ENCODE assay signal across 8 mouse cellular contexts in genomic region chr11:88717016-88717643, GRCm38 (mm10). TPM values are rescaled to one million over a fixed set of nuclear protein-coding genes. Genes with fewer than 3 reads are reported as not detected.
A peak's percentile ranks its signal among the peaks of the same experiment; 100 is the strongest.
DNase-seq lines count a peak whose midpoint lies in the region; ATAC-seq lines count a peak whose summit lies in the region.

No protein-coding gene starts in this region.

- peaks cover 5% of the 10 kb centered on the region for H3K36me3 ChIP-seq in forebrain, embryonic 15.5 days
- peaks cover 14% of the 10 kb centered on the region for H3K36me3 ChIP-seq in liver, embryonic 12.5 days

- peak overlapping the region; percentile 90 for H3K27ac ChIP-seq in forebrain, embryonic 15.5 days (replicated peaks)
- H3K27ac ChIP-seq in liver, embryonic 12.5 days, result peak overlapping the region; percentile 93

- no peaks in the 10 kb centered on the region for H3K9me3 ChIP-seq in forebrain, embryonic 15.5 days
- H3K9me3 ChIP-seq in liver, embryonic 12.5 days (replicated peaks), result no peaks in the 10 kb centered on the region

- H3K27me3 ChIP-seq in forebrain, embryonic 15.5 days, result no peaks in the 10 kb centered on the region
- no peaks in the 10 kb centered on the region for H3K27me3 ChIP-seq in liver, embryonic 12.5 days (replicated peaks)

- H3K4me3 ChIP-seq in forebrain, embryonic 15.5 days, result peak overlapping the region; percentile 98
- H3K4me3 ChIP-seq in liver, embryonic 12.5 days, result peak overlapping the region; percentile 82

- DNase-seq in adrenal gland, adult 2 months, result peak; percentile 33
- no peak for DNase-seq in adrenal gland, adult 18-20 months (ENCODE audit: low spot score in 2 of 2)
- DNase-seq in B cell, adult 2 months, result peak; percentile 12 to 19
- DNase-seq in thymus, postnatal 0 days (ENCODE audit: low spot score), result peak; percentile 41
- DNase-seq in left cerebral cortex, postnatal 4 days, result no peak

- H3K4me1 ChIP-seq in forebrain, embryonic 15.5 days, result peaks cover 45% of the 10 kb centered on the region
- peaks cover 55% of the 10 kb centered on the region for H3K4me1 ChIP-seq in liver, embryonic 12.5 days

- under 1% methylated on average over 19 of the region's 19 CpGs for WGBS in forebrain, embryonic 15.5 days
- under 1% methylated on average over 19 of the region's 19 CpGs for WGBS in liver, embryonic 12.5 days (ENCODE audit: insufficient replicate concordance)

- H3K9ac ChIP-seq in forebrain, embryonic 15.5 days (replicated peaks), result peak overlapping the region; percentile 96
- H3K9ac ChIP-seq in liver, embryonic 12.5 days, result peak overlapping the region; percentile 95

- ATAC-seq in forebrain, embryonic 15.5 days (replicated peaks), result no peak
- ATAC-seq in liver, embryonic 12.5 days, result no peak
- ATAC-seq in frontal cortex, adult (ENCODE audit: low TSS enrichment), result no peak

- intact Hi-C loops in left cerebral cortex, postnatal 4 days (cut with DNase I), result no loop called here

- peak overlapping the region; percentile 88 for H3K4me2 ChIP-seq in forebrain, embryonic 15.5 days (replicated peaks)
- peak overlapping the region; percentile 99 for H3K4me2 ChIP-seq in liver, embryonic 12.5 days

RNA-seq across cellular contexts. Expression of gene Msi2, which starts 1.2 kb away (rescaled TPM):
- 100 to 1,000 TPM; 205 to 214 TPM for total RNA-seq in adrenal gland, adult 2 months (2021)
- polyA plus RNA-seq in adrenal gland, adult 2 months (2012; rRNA removed), result 39.1 and 40.3 TPM in 2 replicates
- 100 to 1,000 TPM; 196 to 204 TPM for total RNA-seq in adrenal gland, adult 18-20 months (2021)
- 25.3 and 27.1 TPM in 2 replicates for polyA plus RNA-seq in forebrain, embryonic 15.5 days (2015; fragmentation: Nextera tagmentation; extraction: Ambion mirVana)
- 5.0 and 5.2 TPM in 2 replicates for polyA plus RNA-seq in liver, embryonic 12.5 days (2016; fragmentation: Nextera tagmentation; extraction: Ambion mirVana)
- 13.5 and 23.0 TPM in 2 replicates for polyA plus RNA-seq in thymus, postnatal 0 days (2015; fragmentation: Nextera tagmentation; extraction: Ambion mirVana)
- 10 to 100 TPM; 75.8 to 90.1 TPM for total RNA-seq in left cerebral cortex, postnatal 4 days (2021)

Comparison
In these comparisons a context has a peak if more than half of its experiments do, and no peak if none do; other contexts are left out.
1. DNase-seq: peak in adrenal gland, adult 2 months (single experiment), B cell, adult 2 months (2 of 2) and thymus, postnatal 0 days (single experiment); none in adrenal gland, adult 18-20 months (0 of 2) and left cerebral cortex, postnatal 4 days (single experiment).